Mouse (Mus musculus): Measurements from ENCODE around the gene Whrn. TPM values are rescaled to one million over a fixed set of nuclear protein-coding genes. Genes with fewer than 3 reads are reported as not detected.

Gene Whrn
- polyA plus RNA-seq, 1 experiment from 2014 or later, result 0.61 TPM

DNA sequence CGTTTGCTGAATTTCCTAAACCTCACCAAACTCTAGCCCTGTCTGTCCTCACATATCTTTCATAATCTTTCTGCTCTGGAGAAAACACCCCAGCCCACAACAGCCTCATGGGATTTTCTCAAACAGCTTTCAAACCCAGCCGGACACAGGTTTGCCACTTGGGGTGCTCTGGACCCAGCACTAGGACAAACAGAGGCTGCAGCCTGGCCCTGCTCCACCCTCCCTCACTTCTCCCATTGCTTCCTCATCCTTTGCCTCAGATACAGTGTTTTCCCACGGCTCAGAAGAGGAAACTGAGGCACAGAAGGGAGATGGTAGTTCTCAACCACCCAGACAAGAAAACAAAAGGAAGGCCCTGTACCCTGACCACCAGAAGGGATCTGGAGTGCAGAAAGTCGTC lies 90.1 kb downstream of the Whrn start:
- peaks cover 6% of the 10 kb centered on the region; the same call in 1 of the 2 replicates for H3K27me3 ChIP-seq (ENCODE audit: insufficient read depth, low read length)
- H3K9me3 ChIP-seq (ENCODE audit: low read length), result no peaks in the 10 kb centered on the region
- no peak overlapping the region for H3K9ac ChIP-seq (replicated peaks)
- no peaks in the 10 kb centered on the region for H3K36me3 ChIP-seq (replicated peaks; ENCODE audit: insufficient read depth, low read length)
- DNase-seq, result no peak
- WGBS (ENCODE audit: insufficient replicate concordance), result 43% methylated on average over 4 of the region's 4 CpGs
- TF ChIP-seq CTCF (IDR thresholded peaks at IDR 0.05; ENCODE audit: low read depth) (no peak), EP300 (IDR thresholded peaks at IDR 0.05; ENCODE audit: low read depth) (no peak)
- H3K27ac ChIP-seq (ENCODE audit: low read depth), result peak overlapping the region; percentile 92
- H3K4me2 ChIP-seq (ENCODE audit: low read depth, low read length), result peak overlapping the region; percentile 60; the same call in 1 of the 2 replicates
- ATAC-seq, result no peak
- peaks cover 55% of the 10 kb centered on the region for H3K4me1 ChIP-seq (ENCODE audit: insufficient read depth)
- H3K4me3 ChIP-seq (ENCODE audit: low read depth, low read length), result no peak overlapping the region

DNA sequence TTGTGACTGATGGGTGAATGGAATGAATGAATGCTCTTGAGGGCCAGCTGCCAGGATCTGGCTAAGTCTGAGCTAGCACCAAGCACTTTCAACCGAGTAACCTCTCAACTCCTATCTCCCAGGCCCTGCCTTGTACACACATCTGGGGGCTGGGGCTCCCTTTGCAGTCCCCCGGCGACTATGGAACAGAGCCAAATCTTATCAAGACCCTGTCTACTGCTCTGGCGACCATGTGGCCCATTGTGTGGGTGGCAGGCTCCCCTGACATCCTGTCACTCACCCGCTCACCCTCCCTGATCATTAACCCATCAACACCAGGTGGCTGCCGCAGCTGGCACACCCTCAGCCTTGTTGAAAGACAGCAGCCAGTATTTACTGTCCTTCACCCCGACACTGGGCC lies 90.7 kb downstream of the Whrn start:
- H3K4me2 ChIP-seq (ENCODE audit: low read depth, low read length), result peak overlapping the region; percentile 60
- H3K27ac ChIP-seq (ENCODE audit: low read depth), result peak overlapping the region; percentile 92
- H3K4me1 ChIP-seq (ENCODE audit: insufficient read depth), result peaks cover 59% of the 10 kb centered on the region
- 13% methylated on average over 7 of the region's 7 CpGs for whole genome bisulfite sequencing (ENCODE audit: insufficient replicate concordance)
- H3K36me3 ChIP-seq (replicated peaks; ENCODE audit: insufficient read depth, low read length), result no peaks in the 10 kb centered on the region
- H3K4me3 ChIP-seq (ENCODE audit: low read depth, low read length), result no peak overlapping the region
- no peak for TF ChIP-seq EP300 (IDR thresholded peaks at IDR 0.05; ENCODE audit: low read depth)
- TF ChIP-seq CTCF (IDR thresholded peaks at IDR 0.05; ENCODE audit: low read depth), result no peak
- 0 out of 2 replicates have a peak overlapping the region, but pooled peaks have one; percentile 11 for H3K9ac ChIP-seq (replicated peaks)
- ATAC-seq (peak; percentile 4; the same call in 1 of the 2 replicates), DNase-seq (peak; percentile 50)
- 0 out of 2 replicates have a peak, but pooled peaks cover 3% of the 10 kb centered on the region for H3K27me3 ChIP-seq (ENCODE audit: insufficient read depth, low read length)
- H3K9me3 ChIP-seq (ENCODE audit: low read length), result no peaks in the 10 kb centered on the region

DNA sequence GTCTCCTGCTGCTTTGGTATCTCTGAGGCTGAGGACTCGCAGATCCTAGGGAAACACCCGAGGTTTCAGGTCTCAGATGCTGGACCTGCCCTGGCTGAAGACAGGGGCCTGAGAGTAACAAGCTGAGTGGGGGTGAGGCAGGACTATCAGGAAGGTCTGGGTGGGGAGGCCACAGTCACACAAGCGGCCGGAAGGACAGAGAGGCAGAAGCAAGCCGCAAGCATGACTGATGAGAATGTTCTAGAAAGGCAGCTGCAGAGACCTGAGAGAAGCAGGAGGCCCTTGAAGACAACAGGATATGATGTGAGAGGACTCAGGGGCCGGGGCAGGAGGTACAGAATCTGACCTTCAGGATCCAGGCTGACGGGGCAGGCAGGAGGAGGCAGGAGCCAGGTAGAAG lies 91.6 kb downstream of the Whrn start:
- H3K9ac ChIP-seq (replicated peaks), result peak overlapping the region; percentile 36
- TF ChIP-seq EP300 (IDR thresholded peaks at IDR 0.05; ENCODE audit: low read depth), result no peak
- no peak for TF ChIP-seq CTCF (IDR thresholded peaks at IDR 0.05; ENCODE audit: low read depth)
- no peak for ATAC-seq
- no peak for DNase-seq
- 0 out of 2 replicates have a peak, but pooled peaks cover 2% of the 10 kb centered on the region for H3K27me3 ChIP-seq (ENCODE audit: insufficient read depth, low read length)
- H3K4me1 ChIP-seq (ENCODE audit: insufficient read depth), result peaks cover 59% of the 10 kb centered on the region
- 36% methylated on average over 7 of the region's 7 CpGs for WGBS (ENCODE audit: insufficient replicate concordance)
- no peaks in the 10 kb centered on the region for H3K9me3 ChIP-seq (ENCODE audit: low read length)
- no peaks in the 10 kb centered on the region for H3K36me3 ChIP-seq (replicated peaks; ENCODE audit: insufficient read depth, low read length)
- no peak overlapping the region for H3K4me3 ChIP-seq (ENCODE audit: low read depth, low read length)
- peak overlapping the region; percentile 60 for H3K4me2 ChIP-seq (ENCODE audit: low read depth, low read length)
- peak overlapping the region; percentile 92 for H3K27ac ChIP-seq (ENCODE audit: low read depth)

DNA sequence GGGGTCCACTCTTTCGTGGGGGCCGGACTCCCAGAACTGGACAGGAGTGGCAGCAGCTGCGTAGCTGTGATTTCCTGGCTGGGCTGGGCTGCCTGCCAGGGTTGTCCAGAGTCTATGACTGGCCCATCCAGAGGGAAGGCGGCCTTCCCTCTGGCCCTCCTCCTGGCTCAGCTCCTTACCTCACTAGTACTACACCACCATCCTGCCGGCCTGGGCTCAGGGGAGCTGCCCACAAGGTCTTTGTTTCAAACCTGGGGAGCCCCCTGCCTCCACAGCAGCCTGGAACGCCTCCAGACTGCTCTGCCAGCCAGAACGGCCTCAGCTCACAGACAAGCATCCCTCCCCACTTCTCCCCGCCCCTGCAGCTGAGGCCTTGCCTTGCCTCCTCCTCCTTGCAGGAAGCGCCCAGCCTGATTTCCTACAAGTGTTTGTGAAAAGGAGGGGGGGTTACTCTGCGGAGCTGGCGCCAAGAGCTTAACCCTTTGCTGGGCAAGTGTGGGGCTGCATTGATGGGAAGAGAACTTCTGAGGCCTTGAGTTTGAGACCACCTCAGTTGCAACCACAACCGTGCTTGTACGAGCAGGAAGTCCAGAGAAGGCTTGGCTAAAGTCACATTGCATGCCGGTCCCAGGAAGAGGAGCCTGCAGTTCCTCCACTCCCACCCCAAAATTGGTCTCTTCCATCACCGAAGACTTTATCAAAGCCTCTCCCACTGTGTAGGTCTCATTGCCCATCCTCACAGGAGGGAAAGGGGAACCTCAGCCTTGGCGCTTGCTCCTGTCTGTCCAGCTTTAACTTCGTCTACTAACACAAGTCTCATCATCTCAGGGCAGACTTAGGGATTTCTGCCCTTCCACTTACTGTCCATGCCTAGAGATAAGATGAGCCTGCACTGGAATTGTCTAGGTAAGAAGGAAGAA lies 92.5 kb downstream of the Whrn start, which contains the start of gene Akna:
TSS of gene Akna (minus strand) at position 315 of the 920 bp plus-strand sequence.
- Histone ChIP-seq H3K27me3 (ENCODE audit: insufficient read depth, low read length) (no peaks in the 10 kb centered on the region), H3K27ac (ENCODE audit: low read depth) (peak within 1 kb of the TSS; percentile 92), H3K9ac (replicated peaks) (peak within 1 kb of the TSS; percentile 68), H3K4me1 (ENCODE audit: insufficient read depth) (peaks cover 62% of the 10 kb centered on the region), H3K9me3 (ENCODE audit: low read length) (no peaks in the 10 kb centered on the region), H3K4me2 (ENCODE audit: low read depth, low read length) (peak within 1 kb of the TSS; percentile 60), H3K36me3 (replicated peaks; ENCODE audit: insufficient read depth, low read length) (no peaks in the 10 kb centered on the region), H3K4me3 (ENCODE audit: low read depth, low read length) (peak within 1 kb of the TSS; percentile 52)
- WGBS (ENCODE audit: insufficient replicate concordance), result 14% methylated on average over 17 of the region's 17 CpGs
- TF ChIP-seq EP300 (IDR thresholded peaks at IDR 0.05; ENCODE audit: low read depth), result no peak
- TF ChIP-seq CTCF (IDR thresholded peaks at IDR 0.05; ENCODE audit: low read depth), result no peak
- peak; percentile 73 for DNase-seq
- peak; percentile 43 for ATAC-seq

DNA sequence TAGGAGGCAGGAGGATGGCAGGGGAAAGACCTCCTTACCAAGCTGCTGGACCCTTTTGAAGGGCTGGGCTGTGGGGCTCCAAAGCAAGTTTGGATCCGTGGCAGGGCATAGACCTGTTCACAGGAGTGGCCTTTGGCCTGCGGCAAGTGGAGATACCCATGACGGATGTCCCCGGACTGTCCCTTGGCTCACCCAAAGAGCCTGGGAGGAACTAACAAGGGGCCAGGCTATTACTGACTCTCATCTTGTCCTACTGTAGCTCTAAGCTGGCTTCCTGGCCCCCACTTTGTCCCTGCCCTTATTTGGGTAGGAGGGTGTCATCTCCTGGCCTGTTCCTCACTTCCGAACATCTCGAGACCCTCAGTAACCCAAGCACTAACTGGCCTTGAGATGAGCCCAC lies 93.2 kb downstream of the Whrn start:
- H3K9me3 ChIP-seq (ENCODE audit: low read length), result no peaks in the 10 kb centered on the region
- 40% methylated on average over 6 of the region's 6 CpGs for WGBS (ENCODE audit: insufficient replicate concordance)
- peak overlapping the region; percentile 68 for H3K9ac ChIP-seq (replicated peaks)
- DNase-seq (no peak), ATAC-seq (no peak)
- peaks cover 63% of the 10 kb centered on the region for H3K4me1 ChIP-seq (ENCODE audit: insufficient read depth)
- peak overlapping the region; percentile 52 for H3K4me3 ChIP-seq (ENCODE audit: low read depth, low read length)
- peak overlapping the region; percentile 60 for H3K4me2 ChIP-seq (ENCODE audit: low read depth, low read length)
- TF ChIP-seq EP300 (IDR thresholded peaks at IDR 0.05; ENCODE audit: low read depth) (no peak), CTCF (IDR thresholded peaks at IDR 0.05; ENCODE audit: low read depth) (no peak)
- no peaks in the 10 kb centered on the region for H3K27me3 ChIP-seq (ENCODE audit: insufficient read depth, low read length)
- peaks cover 7% of the 10 kb centered on the region for H3K36me3 ChIP-seq (replicated peaks; ENCODE audit: insufficient read depth, low read length)
- peak overlapping the region; percentile 92 for H3K27ac ChIP-seq (ENCODE audit: low read depth)

DNA sequence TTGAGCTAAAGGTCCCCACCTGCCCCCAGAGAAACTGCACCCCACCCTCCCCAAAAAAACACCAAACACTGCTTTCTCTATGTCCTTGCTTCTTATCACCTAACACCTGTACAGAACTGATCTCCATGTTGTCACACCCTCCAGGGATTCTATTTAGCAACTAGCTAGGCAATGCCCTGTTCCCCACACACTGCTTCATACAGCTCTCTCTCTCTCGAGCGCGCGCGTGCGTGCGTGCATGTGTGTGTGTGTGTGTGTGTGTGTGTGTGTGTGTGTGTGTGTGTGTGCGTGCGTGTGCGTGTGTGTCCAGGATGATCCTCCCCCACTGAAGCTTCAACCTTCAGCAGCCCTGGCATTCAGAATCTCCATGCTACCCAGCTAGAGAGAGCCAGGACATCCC lies 93.7 kb downstream of the Whrn start:
- H3K4me2 ChIP-seq (ENCODE audit: low read depth, low read length), result peak overlapping the region; percentile 60
- no peaks in the 10 kb centered on the region for H3K9me3 ChIP-seq (ENCODE audit: low read length)
- WGBS (ENCODE audit: insufficient replicate concordance), result 45% methylated on average over 10 of the region's 10 CpGs
- DNase-seq (no peak), ATAC-seq (peak; percentile 37)
- H3K4me1 ChIP-seq (ENCODE audit: insufficient read depth), result peaks cover 63% of the 10 kb centered on the region
- TF ChIP-seq EP300 (IDR thresholded peaks at IDR 0.05; ENCODE audit: low read depth) (no peak), CTCF (IDR thresholded peaks at IDR 0.05; ENCODE audit: low read depth) (no peak)
- peak overlapping the region; percentile 52 for H3K4me3 ChIP-seq (ENCODE audit: low read depth, low read length)
- H3K9ac ChIP-seq (replicated peaks), result peak overlapping the region; percentile 68
- peak overlapping the region; percentile 92 for H3K27ac ChIP-seq (ENCODE audit: low read depth)
- H3K27me3 ChIP-seq (ENCODE audit: insufficient read depth, low read length), result no peaks in the 10 kb centered on the region
- H3K36me3 ChIP-seq (replicated peaks; ENCODE audit: insufficient read depth, low read length), result peaks cover 11% of the 10 kb centered on the region
